Mouse (Mus musculus) ovary, postnatal 10 days (tissue): ENCODE measurements around the gene Ankrd40.

Experiments
- DNase-seq: peaks from one replicate; pipeline ENCODE4 v3.0.0; 2022; ENCODE audit warnings: low spot score

Ankrd40 gene

DNA sequence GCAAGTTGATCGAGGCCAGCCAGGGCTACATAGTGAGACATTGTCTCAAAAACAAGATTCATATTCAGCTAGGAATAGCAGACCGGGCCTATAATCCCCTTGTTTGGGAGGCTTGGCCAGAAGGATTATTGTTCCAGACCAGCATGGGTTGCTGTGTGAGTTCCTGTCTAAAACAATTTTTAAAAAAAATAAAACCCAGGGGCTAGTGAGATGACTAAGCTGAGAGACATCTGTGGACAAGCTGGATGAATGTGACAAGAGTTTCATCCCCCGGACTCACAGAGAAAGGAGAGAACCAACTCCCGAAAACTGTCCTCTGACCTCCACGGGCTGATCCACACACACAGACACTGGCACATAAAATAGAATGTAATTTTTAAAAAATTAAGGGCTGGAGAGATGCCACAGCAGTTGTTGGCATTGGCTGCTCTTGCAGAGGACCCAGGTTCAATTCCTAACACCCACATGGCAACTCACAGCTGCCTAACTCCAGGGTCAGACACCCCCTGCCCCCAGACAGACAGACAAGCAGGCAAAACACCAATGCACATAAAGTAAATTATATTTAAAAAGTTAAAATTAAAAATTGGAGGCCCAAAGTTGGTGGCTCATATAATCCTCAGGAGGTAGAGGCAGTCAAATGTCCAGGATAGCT, 4.4 kb upstream of the Ankrd40 start:
- DNase-seq = no peak

GRCm38 (mm10) chr11:94324618-94325017, 3.2 kb upstream of the Ankrd40 start:
- DNase-seq = no peak

- DNase-seq = no peak
Observed at GRCm38 (mm10) chr11:94326961-94327411, 815 bp upstream of the Ankrd40 start.

- no peak for DNase-seq
Observed at GRCm38 (mm10) chr11:94328644-94329025, 834 bp downstream of the Ankrd40 start.

GRCm38 (mm10) chr11:94329270-94329891, 1.6 kb downstream of the Ankrd40 start:
- no peak for DNase-seq

GRCm38 (mm10) chr11:94330211-94330610, 2.4 kb downstream of the Ankrd40 start:
- no peak for DNase-seq

DNA sequence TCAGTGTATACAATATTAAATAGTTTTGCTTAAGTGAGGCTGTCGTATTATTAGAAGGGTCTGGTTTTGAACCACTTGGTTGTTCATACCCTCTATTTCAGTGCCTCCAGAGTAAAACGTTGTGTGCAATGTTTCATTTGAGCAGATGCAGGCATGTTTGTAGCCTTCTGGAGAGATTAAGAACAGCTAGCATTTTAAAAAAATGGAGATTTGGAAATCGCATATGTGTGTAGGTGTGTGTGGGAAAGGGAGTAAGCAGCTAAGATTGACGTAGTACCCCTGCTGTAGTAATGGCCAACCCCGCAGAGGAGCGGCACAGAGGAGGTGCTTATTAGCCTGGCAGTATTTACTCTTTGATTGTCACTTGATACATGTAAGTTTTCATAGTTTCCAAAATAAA, 4.9 kb downstream of the Ankrd40 start:
- no peak for DNase-seq

DNA sequence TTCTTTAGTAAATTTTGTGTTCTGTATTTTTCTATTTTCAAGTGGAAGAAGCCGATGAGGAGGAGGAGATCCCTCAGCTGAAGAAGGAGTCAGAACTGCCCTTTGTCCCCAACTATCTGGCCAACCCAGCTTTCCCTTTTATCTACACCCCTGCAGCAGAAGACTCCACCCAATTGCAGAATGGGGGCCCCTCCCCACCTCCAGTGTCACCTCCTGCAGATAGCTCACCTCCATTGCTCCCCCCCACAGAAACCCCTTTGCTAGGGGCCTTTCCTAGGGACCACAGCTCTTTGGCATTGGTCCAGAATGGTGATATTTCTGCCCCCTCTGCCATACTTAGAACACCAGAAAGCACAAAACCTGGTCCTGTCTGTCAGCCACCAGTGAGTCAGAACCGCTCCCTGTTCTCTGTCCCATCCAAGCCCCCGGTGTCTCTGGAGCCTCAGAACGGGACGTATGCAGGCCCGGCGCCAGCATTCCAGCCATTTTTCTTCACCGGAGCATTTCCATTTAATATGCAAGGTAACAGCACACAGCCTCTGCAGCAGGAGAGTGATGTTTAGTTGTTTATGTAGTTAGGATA, 6.7 kb downstream of the Ankrd40 start:
- no peak for DNase-seq

DNA sequence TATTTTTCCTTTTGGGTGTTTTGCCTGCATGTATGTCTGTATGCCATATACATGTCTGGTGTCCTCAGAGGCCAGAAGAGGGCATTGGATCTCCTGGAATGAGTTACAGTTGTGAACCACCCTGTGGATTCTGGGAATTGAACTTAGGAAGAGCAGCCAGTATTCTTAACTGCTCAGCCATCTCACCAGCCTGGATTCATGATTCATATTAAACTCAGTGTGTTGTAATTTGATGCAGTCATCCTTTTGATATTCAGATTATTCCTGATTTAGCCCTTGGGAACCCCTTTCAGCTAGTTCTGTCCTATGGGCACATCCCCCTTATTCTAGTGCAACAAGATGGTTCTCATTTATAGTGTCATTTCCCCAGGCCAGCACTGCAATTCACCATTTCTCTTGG, 8.8 kb downstream of the Ankrd40 start:
- DNase-seq = no peak

GRCm38 (mm10) chr11:94338347-94338746, 10.5 kb downstream of the Ankrd40 start:
- DNase-seq = no peak

DNA sequence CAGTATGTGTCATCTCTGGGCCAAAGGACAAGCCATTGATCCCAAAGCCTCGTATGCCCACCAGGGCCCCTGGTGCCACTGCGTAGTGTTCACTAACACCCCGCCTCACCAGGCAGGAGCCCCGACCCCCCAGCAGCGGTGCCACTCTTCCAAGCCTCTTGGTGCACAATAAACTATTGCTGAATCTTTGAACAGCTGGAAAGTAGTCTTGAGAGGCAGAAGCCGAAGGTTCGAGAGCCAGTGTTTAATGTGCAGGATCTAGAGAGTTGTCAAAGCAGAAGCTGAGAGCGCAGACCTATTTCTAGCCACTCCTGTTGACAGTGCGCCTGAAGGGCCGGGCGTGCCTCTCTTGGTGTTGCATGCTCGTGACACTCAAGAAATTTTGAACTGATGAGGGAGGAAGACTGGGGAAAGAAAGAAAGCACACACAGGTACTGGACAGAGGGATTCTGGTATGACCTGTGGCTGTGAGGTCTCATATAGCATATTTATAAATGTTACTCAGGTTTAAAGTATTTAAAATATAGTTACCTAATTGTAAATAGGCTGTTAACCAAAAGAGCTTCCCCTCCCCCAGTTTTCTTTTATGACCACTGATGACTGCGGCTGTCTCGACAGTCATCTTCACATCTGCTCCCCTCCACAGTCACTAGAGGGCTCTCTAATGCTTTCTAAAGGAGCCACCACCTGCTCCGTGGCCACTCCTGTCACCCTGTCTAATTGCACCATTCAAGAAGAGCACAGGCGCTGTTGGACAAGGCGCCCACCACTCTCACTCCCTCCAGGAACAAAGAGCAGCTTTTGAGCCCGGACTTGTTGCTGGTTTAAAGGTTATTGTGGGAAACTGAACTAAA, 12.2 kb downstream of the Ankrd40 start:
- no peak for DNase-seq

DNA sequence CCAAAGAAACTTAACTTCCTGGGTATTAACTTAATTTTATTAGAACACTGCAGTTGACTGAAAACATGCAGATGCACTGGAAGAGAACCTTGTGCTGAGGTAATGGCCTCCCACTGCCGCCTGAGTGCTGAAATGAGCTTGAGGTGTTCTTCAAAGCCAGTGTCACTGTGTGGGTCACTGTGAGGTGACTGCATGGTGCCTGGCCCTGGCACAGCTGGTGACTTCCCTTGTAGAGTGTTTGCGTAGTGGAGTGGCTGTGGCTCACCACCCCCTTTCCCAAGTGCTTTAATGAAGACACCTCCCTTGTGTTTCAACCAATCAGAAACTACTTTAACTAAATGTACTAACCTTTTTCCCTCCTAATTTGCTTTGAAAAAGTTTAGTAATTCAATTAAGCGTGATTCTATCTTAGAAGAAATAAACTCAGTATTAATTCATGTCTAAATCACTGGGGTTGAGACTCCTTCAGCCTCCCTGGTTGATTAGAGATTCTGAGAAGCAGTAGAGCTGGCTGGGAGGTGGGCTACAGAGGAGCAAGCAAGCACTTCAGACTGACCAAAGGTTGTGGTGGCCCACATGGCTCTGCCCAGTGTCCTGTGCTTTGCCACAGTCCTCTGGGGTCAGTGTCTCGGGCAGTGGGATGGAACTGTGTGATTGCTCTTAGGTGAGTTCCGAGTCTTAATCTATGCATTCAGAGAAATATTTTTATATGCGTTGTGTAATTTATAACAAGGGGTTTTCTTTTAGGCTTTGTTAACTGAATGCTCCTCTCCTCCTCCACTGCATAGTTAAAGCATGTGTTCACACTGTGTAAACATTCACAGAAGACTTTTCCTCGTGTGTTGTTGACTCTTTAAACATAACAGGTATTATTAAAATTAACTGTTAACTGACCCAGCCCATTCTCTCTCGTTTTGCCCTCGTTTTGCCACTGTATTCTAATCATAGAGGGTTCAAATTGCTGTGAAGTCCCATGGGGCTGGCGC, 13.4 kb downstream of the Ankrd40 start:
- no peak for DNase-seq

GRCm38 (mm10) chr11:94342114-94342905, 14.5 kb downstream of the Ankrd40 start:
- no peak for DNase-seq

GRCm38 (mm10) chr11:94343955-94344358, 16.2 kb downstream of the Ankrd40 start:
- DNase-seq = no peak

DNA sequence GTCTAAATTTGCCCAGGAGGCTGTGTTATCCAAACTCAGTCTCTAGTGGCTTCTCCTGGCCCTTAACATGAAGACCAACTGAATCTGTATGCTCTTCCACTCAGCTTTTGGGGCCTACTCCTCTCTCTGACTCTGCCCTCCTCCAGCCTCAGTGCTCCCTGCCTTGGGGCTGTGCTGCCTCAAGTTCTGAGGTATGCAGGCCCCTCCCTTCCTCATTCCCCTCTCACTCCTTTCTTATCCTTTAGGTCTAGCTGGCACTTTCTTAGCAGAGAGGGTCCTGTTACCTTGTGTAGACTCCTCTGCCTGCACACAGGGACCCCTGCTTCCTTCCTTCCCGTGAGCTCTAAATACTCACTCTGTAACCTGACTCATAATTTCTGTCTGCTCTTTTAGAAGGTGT, 16.7 kb downstream of the Ankrd40 start:
- no peak for DNase-seq

- DNase-seq = no peak
Observed at GRCm38 (mm10) chr11:94345926-94346325, 18.1 kb downstream of the Ankrd40 start.

GRCm38 (mm10) chr11:94346611-94347010, 18.8 kb downstream of the Ankrd40 start:
- DNase-seq = no peak

DNA sequence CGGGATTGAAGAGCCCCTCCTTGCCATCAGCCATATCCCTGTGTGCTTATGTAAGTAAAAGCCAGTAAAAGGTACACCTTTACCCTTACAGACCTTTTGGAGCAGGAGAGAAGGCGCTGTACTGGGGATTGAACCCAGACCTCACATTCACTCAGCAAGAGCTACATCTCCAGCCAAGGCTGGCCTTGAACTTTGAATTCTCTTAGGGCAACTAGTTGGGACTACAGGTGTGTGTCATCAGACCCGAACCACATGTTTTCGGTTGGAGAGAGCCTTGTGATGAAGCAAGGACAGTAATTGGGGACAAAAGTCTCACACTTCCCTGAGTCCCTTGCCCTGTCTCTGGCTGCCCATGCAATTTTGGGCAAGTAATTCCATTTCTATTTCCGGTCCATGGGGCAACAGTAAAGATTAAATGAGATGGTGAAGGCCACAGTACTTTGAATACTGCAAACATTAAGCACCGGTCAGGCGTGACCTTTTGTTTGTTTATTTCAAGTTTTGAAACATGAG, 19.3 kb downstream of the Ankrd40 start:
- DNase-seq = no peak

- DNase-seq = no peak
Observed at GRCm38 (mm10) chr11:94349839-94350238, 22.0 kb downstream of the Ankrd40 start.

GRCm38 (mm10) chr11:94350337-94350736, 22.5 kb downstream of the Ankrd40 start:
- DNase-seq = no peak
